Mouse (Mus musculus) adrenal gland, adult 18-20 months (tissue): ENCODE data around the gene Tpbpb. TPM values are rescaled to one million over a fixed set of nuclear protein-coding genes. Genes with fewer than 3 reads are reported as not detected.
"Not testable (repeated sequence)": the region's sequence is repeated elsewhere in the genome, so short reads cannot be mapped to it uniquely, and the experiment has no call there.

Source experiments
- DNase-seq, 2 experiments: peaks; one replicate each; pipeline ENCODE4 v3.0.0; 2021 to 2022; ENCODE audit warnings: low spot score in 2 of 2
- long read RNA-seq, 2 experiments: library from polyadenylated mRNA; stranded (forward); transcript quantifications; one replicate each; pipeline ENCODE4 v2.0.0; 2021
- total RNA-seq, 2 experiments: library from RNA; stranded (reverse); gene quantifications; 1 replicate in 1 of 2; 2 replicates in 1 of 2; pipeline ENCODE4 v1.2.3; 2021

Gene Tpbpb
- not detected for total RNA-seq
- long read RNA-seq, experiment 1 = 0 reads
- long read RNA-seq, experiment 2 = 0 reads

DNA sequence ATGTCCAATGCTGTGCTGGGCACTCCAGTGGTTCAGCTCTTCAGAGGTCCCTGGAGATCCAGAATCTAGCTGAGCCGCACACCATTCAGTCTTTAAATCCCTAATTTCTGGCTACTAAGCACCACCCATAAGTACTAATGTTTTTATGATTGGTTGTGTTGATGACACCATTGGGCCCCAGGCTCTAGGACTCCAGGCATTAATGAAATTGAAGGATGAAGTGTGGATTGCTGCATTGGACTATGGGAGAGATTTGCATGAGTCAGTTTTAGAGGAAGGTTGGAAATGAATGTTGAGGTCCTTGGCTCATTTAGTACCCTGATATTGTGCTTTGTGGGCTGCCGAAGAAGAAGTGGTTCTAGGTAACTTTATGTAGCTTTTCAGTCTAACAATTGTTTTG, at the start of gene Tpbpb:
Tpbpb (minus strand) TSS at position 101 of the 400 bp plus-strand sequence.
- not testable (repeated sequence) for DNase-seq

DNA sequence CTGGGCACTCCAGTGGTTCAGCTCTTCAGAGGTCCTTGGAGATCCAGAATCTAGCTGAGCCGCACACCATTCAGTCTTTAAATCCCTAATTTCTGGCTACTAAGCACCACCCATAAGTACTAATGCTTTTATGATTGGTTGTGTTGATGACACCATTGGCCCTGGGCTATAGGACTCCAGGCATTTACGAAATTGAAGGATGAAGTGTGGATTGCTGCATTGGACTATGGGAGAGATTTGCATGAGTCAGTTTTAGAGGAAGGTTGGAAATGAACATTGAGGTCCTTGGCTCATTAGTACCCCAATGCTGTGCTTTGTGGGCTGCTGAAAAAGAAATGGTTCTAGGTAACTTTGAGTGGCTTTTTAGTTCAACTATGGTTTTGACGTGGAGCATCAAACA, 37.2 kb upstream of the Tpbpb start, which contains the start of gene Tpbpa:
Tpbpa (minus strand) TSS at position 101 of the 400 bp plus-strand sequence.
- DNase-seq = not testable (repeated sequence)

DNA sequence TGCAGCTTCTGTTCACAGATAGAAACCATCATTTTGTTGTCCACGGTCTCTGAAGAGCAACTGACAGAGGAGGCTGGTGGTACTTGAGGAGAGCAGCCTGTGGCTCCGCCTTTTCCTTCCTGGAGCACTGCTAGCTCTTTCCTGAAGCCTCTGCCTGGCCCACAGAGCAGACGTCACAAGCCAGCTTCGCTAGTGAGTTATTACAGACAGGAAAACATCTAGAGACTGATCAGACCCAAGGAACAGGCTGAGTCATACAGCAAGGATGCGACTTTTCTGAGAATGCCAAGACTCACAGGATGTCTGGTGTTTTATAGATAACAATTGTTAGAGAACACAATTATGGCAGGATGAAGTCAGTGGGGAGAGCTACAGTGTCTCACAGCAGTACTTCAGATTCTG, 31.8 kb upstream of the Tpbpb start, which contains the start of the genes Gm49391 and Ctla2a:
Gm49391 (minus strand) TSS at position 72 of the 402 bp plus-strand sequence.
Ctla2a (minus strand) TSS at position 126 of the 402 bp plus-strand sequence.
- peak in 1 of 2 experiments; percentile 26 for DNase-seq

DNA sequence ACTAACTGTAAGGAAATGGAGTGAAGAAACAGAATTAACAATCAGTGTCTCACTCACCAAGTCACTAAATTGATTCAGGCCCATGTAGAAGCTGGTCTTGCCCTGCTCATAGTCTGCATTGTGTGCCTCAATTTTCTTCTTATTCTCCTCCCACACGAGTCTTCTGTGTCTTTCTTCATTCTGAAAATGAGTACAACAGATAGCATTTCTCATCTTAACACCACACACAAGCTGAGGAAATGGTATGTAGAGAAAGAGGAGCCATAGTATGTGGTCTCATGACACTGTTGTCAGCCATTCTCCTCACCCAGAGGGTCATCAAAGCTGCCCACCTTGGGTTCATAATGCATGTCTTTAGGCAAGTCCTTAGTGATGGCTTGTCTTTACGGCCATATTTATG, 30.8 kb upstream of the Tpbpb start, which contains the start of gene Gm49393:
Gm49393 (minus strand) TSS at position 101 of the 400 bp plus-strand sequence.
- DNase-seq = not testable (repeated sequence)

DNA sequence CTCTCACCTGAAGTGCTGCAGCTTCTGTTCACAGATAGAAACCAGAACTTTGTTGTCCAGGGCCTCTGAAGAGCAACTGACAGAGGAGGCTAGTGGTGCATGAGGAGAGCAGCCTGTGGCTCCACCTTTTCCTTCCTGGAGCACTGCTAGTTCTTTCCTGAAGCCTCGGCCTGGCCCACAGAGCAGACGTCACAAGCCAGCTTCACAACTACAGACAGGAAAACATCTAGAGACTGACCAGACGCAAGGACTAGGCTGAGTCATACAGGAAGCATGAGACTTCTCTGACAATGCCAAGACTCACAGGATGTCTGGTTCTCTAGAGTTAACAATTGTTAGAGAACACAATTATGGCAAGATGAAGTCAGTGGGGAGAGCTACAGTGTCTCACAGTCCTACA, 7.4 kb downstream of the Tpbpb start, which contains the start of gene Ctla2b:
Ctla2b (minus strand) TSS at position 120 of the 400 bp plus-strand sequence.
- DNase-seq = peak in 1 of 2 experiments; percentile 34

DNA sequence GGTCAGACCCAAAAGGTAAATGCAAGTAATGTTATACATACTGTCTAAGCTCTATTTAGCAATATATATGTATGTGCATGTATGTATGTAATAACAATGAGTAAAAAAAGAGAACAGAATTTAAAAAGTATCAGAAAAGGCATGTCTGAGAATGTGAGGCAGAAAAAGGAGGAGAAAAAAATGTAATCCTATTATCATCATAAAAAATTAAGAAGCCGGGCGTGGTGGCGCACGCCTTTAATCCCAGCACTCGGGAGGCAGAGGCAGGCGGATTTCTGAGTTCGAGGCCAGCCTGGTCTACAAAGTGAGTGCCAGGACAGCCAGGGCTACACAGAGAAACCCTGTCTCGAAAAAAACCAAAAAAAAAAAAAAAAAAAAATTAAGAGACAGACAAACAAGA, 7.9 kb downstream of the Tpbpb start, which contains the start of gene Gm49392:
Gm49392 (minus strand) TSS at position 101 of the 400 bp plus-strand sequence.
- DNase-seq = not testable (repeated sequence)

DNA sequence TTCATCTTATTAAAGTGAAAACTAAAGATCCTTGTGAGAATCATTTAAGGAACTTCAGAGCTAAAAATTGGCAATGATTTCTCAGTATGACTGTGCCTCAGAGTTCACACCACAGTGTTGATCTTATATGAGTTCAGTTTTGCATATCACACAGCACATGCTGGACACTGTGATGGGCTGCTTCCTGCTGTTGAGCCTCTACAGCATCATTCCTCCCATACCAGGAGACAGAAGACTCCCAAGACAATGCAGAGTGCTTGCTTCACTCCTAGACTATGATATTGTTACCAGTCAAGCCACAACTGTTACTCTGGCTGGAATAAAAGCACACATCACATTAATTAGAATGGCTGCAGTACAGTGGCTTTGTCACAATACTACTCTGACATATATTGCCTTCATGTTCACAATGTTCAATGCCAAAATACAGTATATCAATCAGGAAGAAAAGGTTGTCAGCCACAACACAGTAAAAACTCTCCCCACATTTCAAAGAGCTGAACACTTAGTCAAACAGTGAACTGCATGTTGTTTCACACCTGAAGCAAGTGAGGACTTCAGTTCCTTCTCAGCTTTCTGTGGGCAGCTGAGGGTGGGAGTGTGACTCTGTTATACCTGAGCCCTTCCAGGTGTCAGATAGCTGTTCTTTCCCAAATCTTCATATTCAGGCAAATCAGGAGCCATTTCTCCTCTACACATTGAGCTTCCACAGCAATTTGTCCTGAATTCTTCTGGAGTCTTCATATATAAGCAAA, 9.1 kb downstream of the Tpbpb start:
- DNase-seq = no peak

DNA sequence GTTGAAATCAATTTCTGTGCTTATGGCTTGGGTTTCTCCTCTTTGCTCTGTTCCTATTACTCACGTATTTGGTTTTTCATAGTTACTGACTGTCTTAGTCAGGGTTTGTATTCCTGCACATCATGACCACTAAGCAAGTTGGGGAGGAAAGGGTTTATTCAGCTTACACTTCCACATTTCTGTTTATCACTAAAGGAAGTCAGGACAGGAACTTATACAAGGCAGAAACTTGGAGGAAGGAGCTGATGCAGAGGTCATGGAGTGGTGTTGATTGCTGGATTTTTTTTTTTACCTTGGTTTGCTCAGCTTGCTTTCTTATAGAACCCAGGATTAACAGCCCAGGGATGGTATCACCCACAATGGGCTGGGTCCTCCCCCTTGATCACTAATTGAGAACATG, 12.4 kb downstream of the Tpbpb start:
- DNase-seq = no peak

DNA sequence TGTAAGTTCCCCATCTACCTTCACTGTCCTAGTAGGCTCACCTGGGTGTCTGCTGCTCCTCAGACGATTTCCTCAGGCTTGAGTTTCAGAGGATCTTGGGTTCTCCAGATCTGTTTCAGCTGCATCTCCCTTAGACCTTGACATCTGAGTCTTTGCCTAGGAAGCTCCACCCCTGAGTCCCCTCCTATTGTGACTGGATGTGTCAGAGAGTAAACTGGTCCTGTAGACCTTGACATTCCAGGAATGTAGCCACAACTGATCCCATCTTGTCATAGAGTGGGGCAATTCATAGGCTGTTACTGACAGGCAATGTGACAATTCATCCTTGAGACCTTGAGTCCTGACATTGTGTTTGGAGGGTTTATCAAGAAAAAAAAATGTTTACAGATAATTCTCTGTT, 40.4 kb downstream of the Tpbpb start, which contains the start of gene 4930486L24Rik:
4930486L24Rik (minus strand) TSS at position 195 of the 400 bp plus-strand sequence.
- DNase-seq = peak in 1 of 2 experiments; percentile 17

Other genes with a start within 250 kb of the Tpbpb start
- gene BC051665, start 118.5 kb downstream of the Tpbpb start, total RNA-seq = not detected
- gene Ctsll3, start 102.0 kb downstream of the Tpbpb start, total RNA-seq = not detected
- gene 4930486L24Rik, start 40.4 kb downstream of the Tpbpb start, total RNA-seq = 10 to 100 TPM in 1 of 2 experiments, under 1 TPM in 1; 0.77 to 49.1 TPM
- gene Gm49392, start 8.0 kb downstream of the Tpbpb start, total RNA-seq = under 1 TPM; 0.46 to 0.74 TPM
- gene Ctla2b, start 7.4 kb downstream of the Tpbpb start, total RNA-seq = 1 to 10 TPM; 4.4 to 6.2 TPM
- gene Gm49393, start 30.7 kb upstream of the Tpbpb start, total RNA-seq = not detected
- gene Gm49391, start 31.7 kb upstream of the Tpbpb start, total RNA-seq = 1 to 10 TPM; 2.0 to 2.2 TPM
- 10 to 100 TPM; 33.0 to 41.6 TPM for gene Ctla2a, start 31.7 kb upstream of the Tpbpb start, total RNA-seq
- not detected for gene Tpbpa, start 37.1 kb upstream of the Tpbpb start, total RNA-seq
- under 1 TPM in 1 of 2 experiments, not detected in 1; 0.27 TPM for gene Ctsj, start 101.1 kb upstream of the Tpbpb start, total RNA-seq
- gene Ctsq, start 135.8 kb upstream of the Tpbpb start, total RNA-seq = not detected